Mouse (Mus musculus): ENCODE results near the gene Arhgap15. TPM values are rescaled to one million over a fixed set of nuclear protein-coding genes. Genes with fewer than 3 reads are reported as not detected.

Arhgap15 gene
- total and polyA plus RNA-seq, 3 experiments: 16.6 to 40.3 (median 19.8) TPM

DNA sequence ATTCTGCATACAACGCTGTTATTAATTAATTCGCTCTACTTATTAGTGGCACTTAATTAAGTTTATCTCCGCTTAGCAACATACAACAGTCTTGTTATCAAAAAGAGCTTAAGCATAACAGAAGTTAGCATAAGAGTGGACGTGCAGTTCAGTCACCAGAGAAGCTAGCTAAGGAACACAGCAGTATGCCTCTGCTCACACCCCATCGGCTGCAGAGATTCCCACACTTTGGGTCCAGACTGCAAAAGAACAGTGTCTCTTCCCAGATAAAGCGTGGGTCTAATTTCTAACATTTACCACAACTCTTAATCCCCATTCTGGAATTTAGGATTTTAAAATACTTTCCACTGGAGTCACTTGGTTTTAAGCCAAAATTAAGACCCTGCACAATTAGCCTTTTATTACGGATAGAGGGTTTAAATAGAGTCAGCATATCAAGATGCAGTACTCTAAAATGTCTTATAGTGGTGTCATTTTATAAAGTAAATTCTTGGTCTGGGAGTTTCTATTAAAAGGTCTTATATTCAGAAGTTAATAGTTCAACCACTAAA lies 400.0 kb downstream of the Arhgap15 start:
- Histone ChIP-seq H3K4me1 (ENCODE audit: control insufficient read depth in 1 of 2, insufficient read depth in 2 of 2) (peaks cover 0 to 26% of the 10 kb centered on the region in 2 experiments; a peak in 2 of 4 replicates), H3K36me3 (replicated peaks in 1 of 2; ENCODE audit: control insufficient read depth in 1 of 2, insufficient read depth in 1 of 2, low read length in 1 of 2) (peaks cover 0 to 3% of the 10 kb centered on the region in 2 experiments), H3K4me2 (ENCODE audit: insufficient read depth, low read depth, poor library complexity, severe bottlenecking) (no peak overlapping the region), H3K9ac (ENCODE audit: insufficient read depth, low read depth) (no peak overlapping the region), H3K27me3 (replicated peaks) (no peaks in the 10 kb centered on the region), H3K27ac (ENCODE audit: insufficient read depth, low read depth) (no peak overlapping the region), H3K9me3 (replicated peaks; ENCODE audit: low read length) (no peaks in the 10 kb centered on the region), H3K4me3 (replicated peaks in 1 of 3; ENCODE audit: low read depth in 2 of 3, low read length in 2 of 3, poor library complexity in 1 of 3) (no peak overlapping the region), H3K79me2 (replicated peaks; ENCODE audit: control insufficient read depth, extremely low read depth, insufficient read depth, poor library complexity, severe bottlenecking) (no peaks in the 10 kb centered on the region)
- no peak for TF ChIP-seq ZNF384 (IDR thresholded peaks at IDR 0.05; ENCODE audit: low read depth, low read length)
- TF ChIP-seq ZMIZ1 (IDR thresholded peaks at IDR 0.05; ENCODE audit: low read depth, low read length): no peak
- no peak for TF ChIP-seq EP300 (IDR thresholded peaks at IDR 0.05; ENCODE audit: low read length)
- TF ChIP-seq POLR2A (IDR thresholded peaks at IDR 0.05; ENCODE audit: low read depth, low read length): no peak
- TF ChIP-seq E2F4 (IDR thresholded peaks at IDR 0.05; ENCODE audit: insufficient replicate concordance, low read depth, low read length): no peak
- TF ChIP-seq BHLHE40 (IDR thresholded peaks at IDR 0.05; ENCODE audit: low read depth, low read length): no peak
- TF ChIP-seq KAT2A (IDR thresholded peaks at IDR 0.05; ENCODE audit: insufficient replicate concordance, low read length): no peak
- TF ChIP-seq ZKSCAN1 (IDR thresholded peaks at IDR 0.05; ENCODE audit: borderline replicate concordance, low read depth, low read length): no peak
- no peak for TF ChIP-seq RCOR1 (conservative IDR thresholded peaks at IDR 0.05; ENCODE audit: low read depth, low read length)
- no peak for TF ChIP-seq CHD1 (IDR thresholded peaks at IDR 0.05; ENCODE audit: low read depth, low read length)
- no peak for TF ChIP-seq USF2 (conservative IDR thresholded peaks at IDR 0.05; ENCODE audit: low read depth, low read length)
- TF ChIP-seq ETS1 (conservative IDR thresholded peaks at IDR 0.05; ENCODE audit: low read depth, low read length): no peak
- in situ Hi-C loops (cut with MboI; ENCODE audit: low pct_ligation_motif_present, low pct_unique_long_range_greater_than_20kb, low sequenced_read_pairs) (no loop called here), dilution Hi-C loops (cut with MboI; ENCODE audit: extremely low pct_ligation_motif_present, extremely low pct_unique_long_range_greater_than_20kb, low sequenced_read_pairs) (no loop called here)
- DNase-seq (ENCODE audit: extremely low read depth): no peak

DNA sequence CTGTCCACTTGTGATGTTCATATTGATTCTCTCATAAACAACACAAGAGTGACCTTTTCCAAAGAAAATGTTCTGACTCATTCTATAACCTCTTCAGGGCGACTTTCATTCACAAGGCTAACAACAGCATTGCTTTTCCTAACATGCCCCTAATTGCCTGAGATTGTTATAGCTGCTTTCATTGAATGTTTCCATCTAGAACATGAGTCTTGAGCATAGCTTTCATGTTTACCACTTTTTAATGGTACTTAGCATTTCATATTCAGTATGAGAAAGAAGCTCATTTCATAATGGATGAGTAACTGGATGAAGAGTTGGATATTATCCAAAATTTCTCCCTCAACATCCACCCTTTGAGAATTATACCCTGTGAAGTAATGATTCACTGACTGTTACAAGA lies 403.7 kb downstream of the Arhgap15 start:
- Histone ChIP-seq H3K4me3 (replicated peaks in 1 of 3; ENCODE audit: low read depth in 2 of 3, low read length in 2 of 3, poor library complexity in 1 of 3) (no peak overlapping the region), H3K27me3 (replicated peaks) (no peaks in the 10 kb centered on the region), H3K4me1 (ENCODE audit: control insufficient read depth in 1 of 2, insufficient read depth in 2 of 2) (peaks cover 0 to 13% of the 10 kb centered on the region in 2 experiments; a peak in 2 of 4 replicates), H3K27ac (ENCODE audit: insufficient read depth, low read depth) (no peak overlapping the region), H3K36me3 (replicated peaks in 1 of 2; ENCODE audit: control insufficient read depth in 1 of 2, insufficient read depth in 1 of 2, low read length in 1 of 2) (no peaks in the 10 kb centered on the region), H3K9me3 (replicated peaks; ENCODE audit: low read length) (no peaks in the 10 kb centered on the region), H3K9ac (ENCODE audit: insufficient read depth, low read depth) (no peak overlapping the region), H3K4me2 (ENCODE audit: insufficient read depth, low read depth, poor library complexity, severe bottlenecking) (no peak overlapping the region), H3K79me2 (replicated peaks; ENCODE audit: control insufficient read depth, extremely low read depth, insufficient read depth, poor library complexity, severe bottlenecking) (no peaks in the 10 kb centered on the region)
- TF ChIP-seq USF2 (conservative IDR thresholded peaks at IDR 0.05; ENCODE audit: low read depth, low read length) (no peak), BHLHE40 (IDR thresholded peaks at IDR 0.05; ENCODE audit: low read depth, low read length) (no peak), JUND (conservative IDR thresholded peaks at IDR 0.05; ENCODE audit: low read depth, low read length) (no peak), TBP (conservative IDR thresholded peaks at IDR 0.05; ENCODE audit: low read depth, low read length) (no peak), CHD1 (IDR thresholded peaks at IDR 0.05; ENCODE audit: low read depth, low read length) (no peak), POLR2A (IDR thresholded peaks at IDR 0.05; ENCODE audit: low read depth, low read length) (no peak), ZC3H11A (IDR thresholded peaks at IDR 0.05; ENCODE audit: low read depth, low read length) (no peak), IRF4 (IDR thresholded peaks at IDR 0.05; ENCODE audit: low read depth, low read length) (no peak)
- no peak for DNase-seq (ENCODE audit: extremely low read depth)
- in situ Hi-C loops (cut with MboI; ENCODE audit: low pct_ligation_motif_present, low pct_unique_long_range_greater_than_20kb, low sequenced_read_pairs): no loop called here
- dilution Hi-C loops (cut with MboI; ENCODE audit: extremely low pct_ligation_motif_present, extremely low pct_unique_long_range_greater_than_20kb, low sequenced_read_pairs): no loop called here

Measured in CH12.LX (cell line).